Mouse (Mus musculus): Measurements from ENCODE around the gene Gm5485.

- TF ChIP-seq POLR2A (IDR thresholded peaks at IDR 0.05; ENCODE audit: borderline replicate concordance, extremely low read depth, insufficient read depth, insufficient read length, poor library complexity, severe bottlenecking) (no peak), CTCF (IDR thresholded peaks at IDR 0.05; ENCODE audit: borderline replicate concordance, extremely low read depth, insufficient read depth, insufficient read length) (no peak)
These were observed 8.8 kb downstream of the Gm5485 start for GRCm38 (mm10) chr16:48403423-48403822.

Measured in brain, embryonic 14.5 days (tissue).